In genomic region chr17:14570266-14570775, GRCm38 (mm10) we compare ENCODE assay signal across 24 mouse cellular contexts.
DNase-seq lines count a peak whose midpoint lies in the region; ATAC-seq and TF ChIP-seq lines count a peak whose summit lies in the region.
"Had no signal": no experiment of that assay in that cellular context is flagged by ENCODE, and none has a peak within 500 bp of the region (broad histone marks: within the 10 kb centered on the region; RNA-seq: fewer than 3 reads in every experiment).

No protein-coding gene starts in this region.

- H3K4me1 ChIP-seq in embryonic facial prominence, embryonic 14.5 days (ENCODE audit: control insufficient read depth, insufficient read depth, low read length): no peaks in the 10 kb centered on the region
- no peaks in the 10 kb centered on the region for H3K4me1 ChIP-seq in embryonic facial prominence, embryonic 10.5 days
- no peaks in the 10 kb centered on the region for H3K4me1 ChIP-seq in heart, embryonic 14.5 days (ENCODE audit: control insufficient read depth in 2 of 2, insufficient read depth in 2 of 2, low read length in 2 of 2)
- no peaks in the 10 kb centered on the region for H3K4me1 ChIP-seq in liver, adult 2 months (ENCODE audit: control insufficient read depth, insufficient read depth, low read length)
- no peaks in the 10 kb centered on the region for H3K4me1 ChIP-seq in liver, postnatal 0 days (ENCODE audit: insufficient read depth)
- H3K4me1 ChIP-seq: forebrain, embryonic 10.5 days; hindbrain, embryonic 13.5 days; limb, embryonic 13.5 days; liver, embryonic 13.5 days; megakaryocyte, embryonic 14.5 days; midbrain, embryonic 13.5 days had no signal

- H3K4me3 ChIP-seq in embryonic facial prominence, embryonic 14.5 days (ENCODE audit: low read depth, low read length): no peak overlapping the region
- H3K4me3 ChIP-seq in embryonic facial prominence, embryonic 10.5 days: no peak overlapping the region
- H3K4me3 ChIP-seq in heart, embryonic 14.5 days (ENCODE audit: control insufficient read depth in 1 of 2, insufficient read depth in 1 of 2, low read depth in 1 of 2, low read length in 2 of 2): no peak overlapping the region
- H3K4me3 ChIP-seq in liver, adult 2 months (ENCODE audit: insufficient read depth, low read depth, low read length): no peak overlapping the region
- no peak overlapping the region for H3K4me3 ChIP-seq in liver, postnatal 0 days (ENCODE audit: low read depth, low read length)
- H3K4me3 ChIP-seq: forebrain, embryonic 10.5 days; hindbrain, embryonic 13.5 days; limb, embryonic 13.5 days; liver, embryonic 13.5 days; megakaryocyte, embryonic 14.5 days; midbrain, embryonic 13.5 days had no signal

- no peaks in the 10 kb centered on the region for H3K36me3 ChIP-seq in embryonic facial prominence, embryonic 14.5 days (ENCODE audit: control insufficient read depth, insufficient read depth, low read length)
- H3K36me3 ChIP-seq in embryonic facial prominence, embryonic 10.5 days (replicated peaks): no peaks in the 10 kb centered on the region
- H3K36me3 ChIP-seq in heart, embryonic 14.5 days (ENCODE audit: control insufficient read depth, insufficient read depth, low read length): no peaks in the 10 kb centered on the region
- no peaks in the 10 kb centered on the region for H3K36me3 ChIP-seq in liver, adult 2 months (ENCODE audit: control insufficient read depth, insufficient read depth, low read length)
- no peaks in the 10 kb centered on the region for H3K36me3 ChIP-seq in liver, postnatal 0 days (replicated peaks; ENCODE audit: insufficient read depth, low read length)
- H3K36me3 ChIP-seq: forebrain, embryonic 10.5 days; hindbrain, embryonic 13.5 days; limb, embryonic 13.5 days; liver, embryonic 13.5 days; midbrain, embryonic 13.5 days had no signal

- no peaks in the 10 kb centered on the region for H3K9me3 ChIP-seq in embryonic facial prominence, embryonic 14.5 days (ENCODE audit: control insufficient read depth, low read length)
- H3K9me3 ChIP-seq in embryonic facial prominence, embryonic 10.5 days: no peaks in the 10 kb centered on the region
- no peaks in the 10 kb centered on the region for H3K9me3 ChIP-seq in heart, embryonic 14.5 days (ENCODE audit: control insufficient read depth, low read length)
- H3K9me3 ChIP-seq in liver, postnatal 0 days (ENCODE audit: low read length): no peaks in the 10 kb centered on the region
- H3K9me3 ChIP-seq: forebrain, embryonic 10.5 days; hindbrain, embryonic 13.5 days; limb, embryonic 13.5 days; liver, embryonic 13.5 days; megakaryocyte, embryonic 14.5 days; midbrain, embryonic 13.5 days had no signal

- no peaks in the 10 kb centered on the region for H3K27me3 ChIP-seq in embryonic facial prominence, embryonic 14.5 days (replicated peaks; ENCODE audit: control insufficient read depth, insufficient read depth, low read length)
- no peaks in the 10 kb centered on the region for H3K27me3 ChIP-seq in embryonic facial prominence, embryonic 10.5 days (replicated peaks; ENCODE audit: low read depth, poor library complexity, severe bottlenecking)
- no peaks in the 10 kb centered on the region for H3K27me3 ChIP-seq in heart, embryonic 14.5 days (ENCODE audit: control insufficient read depth, insufficient read depth, low read length)
- no peaks in the 10 kb centered on the region for H3K27me3 ChIP-seq in liver, adult 2 months (ENCODE audit: control insufficient read depth, insufficient read depth, low read length)
- H3K27me3 ChIP-seq in liver, postnatal 0 days (ENCODE audit: insufficient read depth, low read length): no peaks in the 10 kb centered on the region
- H3K27me3 ChIP-seq: hindbrain, embryonic 13.5 days; limb, embryonic 13.5 days; liver, embryonic 13.5 days; megakaryocyte, embryonic 14.5 days; midbrain, embryonic 13.5 days; Patski had no signal

- no peak overlapping the region for H3K9ac ChIP-seq in embryonic facial prominence, embryonic 14.5 days (ENCODE audit: low read depth, low read length)
- H3K9ac ChIP-seq in heart, embryonic 14.5 days (ENCODE audit: low read length): no peak overlapping the region
- no peak overlapping the region for H3K9ac ChIP-seq in liver, adult 2 months (ENCODE audit: low read depth, low read length)
- H3K9ac ChIP-seq in liver, postnatal 0 days (replicated peaks): no peak overlapping the region
- H3K9ac ChIP-seq: hindbrain, embryonic 13.5 days; limb, embryonic 13.5 days; liver, embryonic 13.5 days; lung, embryonic 14.5 days; midbrain, embryonic 13.5 days had no signal

- H3K79me2 ChIP-seq in liver, adult 2 months (ENCODE audit: control insufficient read depth, insufficient read depth, low read length): no peaks in the 10 kb centered on the region

- TF ChIP-seq EP300 in liver, postnatal 0 days (IDR thresholded peaks at IDR 0.05; ENCODE audit: low read depth): no peak

- DNase-seq in embryonic facial prominence, embryonic 14.5 days (ENCODE audit: low spot score): peak; percentile 21
- no peak for DNase-seq in embryonic facial prominence, embryonic 10.5 days (ENCODE audit: low spot score)
- DNase-seq in heart, postnatal 25 days (ENCODE audit: low spot score): no peak
- peak; percentile 32 for DNase-seq in liver, adult 2 months (ENCODE audit: extremely low read depth, low read depth, low spot score)
- no peak for DNase-seq in liver, postnatal 0 days
- DNase-seq in yolk sac, embryonic 10.5 days (ENCODE audit: low spot score): peak; percentile 38
- DNase-seq in layer of hippocampus, adult 9-10 months (ENCODE audit: low spot score): no peak
- DNase-seq: adrenal gland, postnatal 10 days; cerebellum, adult 9-10 months; gastrocnemius, postnatal 25 days; liver, embryonic 13.5 days; lung, embryonic 14.5 days; lung, postnatal 36 days; thymus, adult 2 months; thymus, postnatal 4 days had no signal

- intact Hi-C loops in heart, postnatal 25 days (cut with DNase I): no loop called here

- ATAC-seq in embryonic facial prominence, embryonic 14.5 days (ENCODE audit: low read depth): no peak
- peak; percentile 35; the same call in 1 of the 2 replicates for ATAC-seq in heart, embryonic 14.5 days (ENCODE audit: insufficient number of reproducible peaks, insufficient read depth, low FRiP score, low read depth)
- no peak for ATAC-seq in liver, postnatal 0 days
- ATAC-seq: forebrain, embryonic 16.5 days; midbrain, embryonic 13.5 days; Patski had no signal

- H3K4me2 ChIP-seq in embryonic facial prominence, embryonic 14.5 days (ENCODE audit: low read depth, low read length): no peak overlapping the region
- no peak overlapping the region for H3K4me2 ChIP-seq in heart, embryonic 14.5 days (ENCODE audit: low read length)
- no peak overlapping the region for H3K4me2 ChIP-seq in liver, postnatal 0 days (ENCODE audit: low read depth, low read length)
- H3K4me2 ChIP-seq: hindbrain, embryonic 13.5 days; limb, embryonic 13.5 days; liver, embryonic 13.5 days; lung, embryonic 14.5 days; midbrain, embryonic 13.5 days had no signal

- no peak for TF ChIP-seq POLR2A in liver, adult 2 months (IDR thresholded peaks at IDR 0.05; ENCODE audit: extremely low read depth, insufficient read depth, low read length)

- TF ChIP-seq CTCF in liver, adult 2 months (IDR thresholded peaks at IDR 0.05; ENCODE audit: low read depth, low read length): no peak
- no peak for TF ChIP-seq CTCF in liver, postnatal 0 days (IDR thresholded peaks at IDR 0.05; ENCODE audit: low read depth)

- 68% methylated on average over 6 of the region's 6 CpGs for WGBS in embryonic facial prominence, embryonic 14.5 days
- 81% methylated on average over 6 of the region's 6 CpGs for WGBS in embryonic facial prominence, embryonic 10.5 days
- WGBS in heart, embryonic 14.5 days: 39% methylated on average over 6 of the region's 6 CpGs
- WGBS in liver, adult 2 months: 60% methylated on average over 6 of the region's 6 CpGs
- WGBS in liver, postnatal 0 days (ENCODE audit: insufficient replicate concordance): 56% methylated on average over 6 of the region's 6 CpGs

- no peak overlapping the region for H3K27ac ChIP-seq in embryonic facial prominence, embryonic 14.5 days (replicated peaks; ENCODE audit: low read depth, low read length)
- no peak overlapping the region for H3K27ac ChIP-seq in embryonic facial prominence, embryonic 10.5 days (replicated peaks)
- H3K27ac ChIP-seq in heart, embryonic 14.5 days (replicated peaks in 1 of 2; ENCODE audit: control insufficient read depth in 1 of 2, insufficient read depth in 1 of 2, low read depth in 2 of 2, low read length in 2 of 2): no peak overlapping the region; a peak in 1 of 4 replicates
- H3K27ac ChIP-seq in liver, adult 2 months (replicated peaks; ENCODE audit: insufficient read depth, low read depth, low read length): no peak overlapping the region
- H3K27ac ChIP-seq in liver, postnatal 0 days (ENCODE audit: low read depth): no peak overlapping the region
- H3K27ac ChIP-seq: forebrain, embryonic 10.5 days; hindbrain, embryonic 13.5 days; limb, embryonic 13.5 days; liver, embryonic 13.5 days; midbrain, embryonic 13.5 days; stomach, postnatal 0 days had no signal

Comparison
In these comparisons a context has a peak if more than half of its experiments do, and no peak if none do; other contexts are left out.
1. DNase-seq: peak in embryonic facial prominence, embryonic 14.5 days (single experiment), liver, adult 2 months (single experiment) and yolk sac, embryonic 10.5 days (single experiment); none in embryonic facial prominence, embryonic 10.5 days (single experiment), heart, postnatal 25 days (single experiment), liver, postnatal 0 days (single experiment) and layer of hippocampus, adult 9-10 months (single experiment).